Mouse (Mus musculus): Measurements from ENCODE around the gene Nfam1.

GRCm38 (mm10) chr15:83056378-83057083, 23.4 kb upstream of the Nfam1 start:
- no peak for TF ChIP-seq CTCF (IDR thresholded peaks at IDR 0.05; ENCODE audit: extremely low read depth, insufficient read depth, insufficient read length, insufficient replicate concordance)
- TF ChIP-seq POLR2A (IDR thresholded peaks at IDR 0.05; ENCODE audit: low read depth, low read length), result no peak
